Mouse (Mus musculus): ENCODE data around the gene Nup210. TPM values are rescaled to one million over a fixed set of nuclear protein-coding genes. Genes with fewer than 3 reads are reported as not detected.
A peak's percentile ranks its signal among the peaks of the same experiment; 100 is the strongest.

Gene Nup210
- polyA plus RNA-seq, 1 experiment from 2014 or later = 32.7 TPM

DNA sequence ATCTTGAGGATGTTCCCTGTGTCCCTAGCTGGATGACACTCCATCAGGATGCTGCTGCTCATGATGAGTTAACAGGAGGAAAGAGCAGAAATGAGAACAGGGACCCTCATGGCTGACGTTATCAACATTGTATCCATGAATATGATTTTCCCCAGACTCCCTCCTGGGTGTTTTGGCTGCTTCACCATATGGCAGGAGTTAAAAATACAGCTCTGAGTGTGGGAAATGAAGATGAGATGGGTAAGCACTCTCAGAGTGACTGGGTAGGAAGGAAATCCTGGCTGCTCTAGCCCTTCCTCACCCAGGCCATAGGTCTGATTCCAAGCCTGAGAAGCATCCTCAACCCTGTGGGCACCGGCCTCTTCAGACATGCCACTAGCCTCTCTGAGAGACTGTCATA, 142.3 kb downstream of the Nup210 start:
- Histone ChIP-seq H3K9ac (no peak overlapping the region), H3K27ac (no peak overlapping the region), H3K4me1 (peaks cover 9% of the 10 kb centered on the region), H3K27me3 (no peaks in the 10 kb centered on the region), H3K4me2 (no peak overlapping the region), H3K9me3 (no peaks in the 10 kb centered on the region), H3K4me3 (replicated peaks) (no peak overlapping the region), H3K36me3 (replicated peaks) (no peaks in the 10 kb centered on the region)
- 80% methylated on average over 2 of the region's 2 CpGs for WGBS
- no peak for ATAC-seq (ENCODE audit: low FRiP score)

DNA sequence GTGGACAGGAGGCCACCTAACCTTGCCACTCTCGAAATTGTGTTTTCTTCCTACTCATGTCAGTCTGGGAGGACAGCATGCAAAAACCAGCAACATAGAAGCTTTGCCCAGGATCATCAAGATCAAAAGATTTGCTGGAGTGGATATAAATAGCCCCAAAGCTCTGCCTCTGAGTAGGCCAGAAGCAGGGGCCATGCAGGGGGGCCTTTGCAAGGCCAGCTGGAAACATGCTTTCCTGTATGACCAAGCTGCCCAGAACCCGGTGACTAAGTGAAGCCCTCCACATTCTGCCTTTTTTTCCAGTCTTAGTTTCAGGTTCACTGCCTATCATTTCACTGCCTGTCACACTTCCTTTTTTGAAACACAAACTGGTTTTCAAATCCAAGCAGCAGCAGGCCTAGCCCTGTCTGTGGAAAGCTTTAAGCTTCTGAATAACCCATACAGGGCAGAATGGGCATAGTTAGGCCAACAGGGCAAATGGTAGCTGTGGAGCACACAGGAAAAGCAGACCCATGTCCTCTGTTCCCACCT, 147.2 kb downstream of the Nup210 start:
- ATAC-seq (ENCODE audit: low FRiP score) = no peak
- Histone ChIP-seq H3K4me1 (peaks cover 11% of the 10 kb centered on the region), H3K36me3 (replicated peaks) (no peaks in the 10 kb centered on the region), H3K4me2 (no peak overlapping the region), H3K27me3 (no peaks in the 10 kb centered on the region), H3K27ac (0 out of 2 replicates have a peak overlapping the region, but pooled peaks have one; percentile 42), H3K4me3 (replicated peaks) (no peak overlapping the region), H3K9ac (no peak overlapping the region), H3K9me3 (no peaks in the 10 kb centered on the region)
- WGBS = 32% methylated on average over 2 of the region's 2 CpGs

Other genes starting within 250 kb of the Nup210 start
- gene Iqsec1, start 128.1 kb downstream of the Nup210 start, polyA plus RNA-seq (2016; fragmentation: Nextera tagmentation; extraction: Ambion mirVana) = 11.7 and 15.0 TPM in 2 replicates
- gene Hdac11, start 39.8 kb upstream of the Nup210 start, polyA plus RNA-seq (2016; fragmentation: Nextera tagmentation; extraction: Ambion mirVana) = 16.3 and 18.0 TPM in 2 replicates
- 39.4 and 45.6 TPM in 2 replicates for gene Fbln2, start 95.6 kb upstream of the Nup210 start, polyA plus RNA-seq (2016; fragmentation: Nextera tagmentation; extraction: Ambion mirVana)